Mouse (Mus musculus) midbrain, embryonic 16.5 days (tissue): ENCODE results near the gene Metap1. TPM values are rescaled to one million over a fixed set of nuclear protein-coding genes. Genes with fewer than 3 reads are reported as not detected.

ENCODE experiments used
- ATAC-seq: fragments of 200-750 bp; cut with Nextera tagmentation; 2 replicates; pipeline ENCODE4 v1.8.0; 2017; ENCODE audit warnings: moderate TSS enrichment
- H3K27ac ChIP-seq: fragments of 300-500 bp; sonication (generic); 2 replicates; pipeline ENCODE4 v1.5.1; 2014; ENCODE audit warnings: mild to moderate bottlenecking, low read length, mixed read lengths
- H3K27me3 ChIP-seq: fragments of 300-500 bp; sonication (generic); 2 replicates; pipeline ENCODE4 v1.6.1; 2014; ENCODE audit warnings: low read depth, low read length, mixed read lengths; ENCODE audit not compliant: control insufficient read depth, insufficient read depth
- H3K36me3 ChIP-seq: fragments of 300-500 bp; sonication (generic); 2 replicates; pipeline ENCODE4 v1.6.1; 2014; ENCODE audit warnings: mild to moderate bottlenecking, low read length, moderate library complexity, mixed read lengths; ENCODE audit not compliant: control insufficient read depth, insufficient read depth
- H3K4me1 ChIP-seq: fragments of 300-500 bp; sonication (generic); 2 replicates; pipeline ENCODE4 v1.6.1; 2014; ENCODE audit warnings: mild to moderate bottlenecking, low read length, mixed read lengths; ENCODE audit not compliant: control insufficient read depth, insufficient read depth
- H3K4me2 ChIP-seq: fragments of 300-500 bp; sonication (generic); 2 replicates; pipeline ENCODE4 v1.6.1; 2014; ENCODE audit warnings: mild to moderate bottlenecking, low read length, mixed read lengths
- H3K4me3 ChIP-seq: fragments of 300-500 bp; sonication (generic); 2 replicates; pipeline ENCODE4 v1.5.1; 2014; ENCODE audit warnings: low read depth, mild to moderate bottlenecking, low read length, moderate library complexity, mixed read lengths
- H3K9ac ChIP-seq: fragments of 300-500 bp; sonication (generic); 2 replicates; pipeline ENCODE4 v1.6.1; 2014; ENCODE audit warnings: low read depth, low read length, mixed read lengths
- H3K9me3 ChIP-seq: fragments of 300-500 bp; sonication (generic); replicated peaks from 2 replicates; pipeline ENCODE4 v1.6.1; 2014; ENCODE audit warnings: mild to moderate bottlenecking, low read length, mixed read lengths; ENCODE audit not compliant: control insufficient read depth, poor library complexity, severe bottlenecking
- WGBS: fragments of 180-500 bp; shearing (Covaris S2); extraction: QIAGEN DNeasy Blood & Tissue Kit; methylation state at CpG from one replicate; pipeline ENCODE4 v1.1.7; 2014; 5-methylcytosine and 5-hydroxymethylcytosine counted together
- microRNA counts: library from miRNA; unstranded; fragments of <30 nt; microRNA quantifications from one replicate; lab custom pipeline; 2016
- microRNA-seq: library from miRNA; unstranded; fragments of <30 nt; microRNA quantifications from one replicate; pipeline ENCODE4, GENCODE M21; 2017
- polyA plus RNA-seq: library from polyadenylated mRNA; unstranded; fragments of >200 nt; fragmentation: Nextera tagmentation; extraction: Ambion mirVana; gene quantifications from 2 replicates; pipeline ENCODE4 v1.2.1, GENCODE M21; 2015

Gene Metap1
- polyA plus RNA-seq, 1 experiment from 2014 or later = 50.2 TPM

- no peaks in the 10 kb centered on the region for H3K27me3 ChIP-seq
- H3K9me3 ChIP-seq = no peaks in the 10 kb centered on the region
- WGBS = 80% methylated on average over 6 of the region's 6 CpGs
- no peak within 1 kb of the TSS for H3K4me3 ChIP-seq
- no peak within 1 kb of the TSS for H3K4me2 ChIP-seq
- H3K9ac ChIP-seq = no peak within 1 kb of the TSS
- no peaks in the 10 kb centered on the region for H3K36me3 ChIP-seq
- no peak for ATAC-seq
- H3K27ac ChIP-seq = no peak within 1 kb of the TSS
- H3K4me1 ChIP-seq = no peaks in the 10 kb centered on the region
Measured at GRCm38 (mm10) chr3:138415121-138415690, 74.1 kb downstream of the Metap1 start, which contains the start of gene Adh4. TSS of gene Adh4 (plus strand) at chr3:138415466.

DNA sequence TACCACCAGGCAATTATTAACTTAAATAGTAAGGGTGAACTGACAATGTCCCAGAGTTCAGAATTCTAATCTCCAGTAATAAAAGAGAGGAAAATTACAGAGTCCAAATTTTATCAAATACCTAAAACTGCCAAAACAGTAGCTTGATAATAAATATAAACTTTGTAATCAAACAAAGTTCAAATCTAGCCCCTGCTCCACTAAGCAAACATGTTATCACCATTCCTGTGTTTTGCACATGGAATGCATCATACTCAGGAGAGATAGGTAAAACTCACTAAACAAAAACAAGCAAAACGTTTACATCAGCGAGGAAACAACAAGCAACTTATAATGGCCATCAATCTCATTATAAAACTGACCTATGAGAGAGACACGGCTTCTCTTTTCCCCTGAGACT is 79.1 kb downstream of the Metap1 start:
- Histone ChIP-seq H3K9ac (no peak overlapping the region), H3K27me3 (no peaks in the 10 kb centered on the region), H3K4me3 (no peak overlapping the region), H3K9me3 (no peaks in the 10 kb centered on the region), H3K4me1 (no peaks in the 10 kb centered on the region), H3K36me3 (no peaks in the 10 kb centered on the region), H3K27ac (no peak overlapping the region), H3K4me2 (no peak overlapping the region)
- ATAC-seq = no peak
- 73% methylated on average over 3 of the region's 3 CpGs for WGBS

GRCm38 (mm10) chr3:138409585-138409984 is 79.7 kb downstream of the Metap1 start:
- no peaks in the 10 kb centered on the region for H3K9me3 ChIP-seq
- WGBS = 90% methylated on average over 1 of the region's 1 CpGs
- no peaks in the 10 kb centered on the region for H3K27me3 ChIP-seq
- no peak overlapping the region for H3K4me3 ChIP-seq
- ATAC-seq = no peak
- no peaks in the 10 kb centered on the region for H3K36me3 ChIP-seq
- no peaks in the 10 kb centered on the region for H3K4me1 ChIP-seq
- no peak overlapping the region for H3K9ac ChIP-seq
- no peak overlapping the region for H3K4me2 ChIP-seq
- H3K27ac ChIP-seq = no peak overlapping the region

MicroRNA genes within 50 kb of the gene (microRNA counts, 519-probe panel; counts per million panel counts)
- microRNA mmu-miR-1956 (lab: Ali Mortazavi, UCI) = 2,021 counts per million, percentile 50 among the panel's probes with 10 or more counts

Small RNA genes lying within 50 kb of the gene (microRNA-seq; reads per million reads assigned to microRNA genes)
- gene Mir1956 = not detected

Other genes with a start within 250 kb of the Metap1 start
- gene Adh1, start 228.5 kb downstream of the Metap1 start, polyA plus RNA-seq = 1.1 TPM in 2 replicates
- gene Adh6a, start 176.2 kb downstream of the Metap1 start, polyA plus RNA-seq = not detected in 2 replicates
- 0.14 and 0.32 TPM in 2 replicates for gene Adh6b, start 147.7 kb downstream of the Metap1 start, polyA plus RNA-seq
- gene Adh4, start 74.0 kb downstream of the Metap1 start, polyA plus RNA-seq = not detected in 2 replicates
- gene Adh5, start 46.4 kb downstream of the Metap1 start, polyA plus RNA-seq = 192 and 203 TPM in 2 replicates
- gene Eif4e, start 36.7 kb upstream of the Metap1 start, polyA plus RNA-seq = 352 and 365 TPM in 2 replicates